Mouse (Mus musculus) adrenal gland, adult 8-10 months (tissue): ENCODE measurements at regions not wholly inside any gene's neighbourhood (a gene's known extent, or its start where the extent isn't known, plus 50 kb on each side); places are given as distances from the start of the nearest gene placed in this dataset.
A peak's percentile ranks its signal among the peaks of the same experiment; 100 is the strongest.

Experiments
- DNase-seq: peaks from one replicate; pipeline ENCODE4 v3.0.0; 2022

GRCm38 (mm10) chr5:75828332-75828731 is 149.9 kb downstream of the Kdr start:
- DNase-seq, result no peak

GRCm38 (mm10) chr5:75826283-75827098 is 151.8 kb downstream of the Kdr start:
- peak; percentile 26 for DNase-seq

GRCm38 (mm10) chr5:75825576-75825975 is 152.7 kb downstream of the Kdr start:
- DNase-seq, result no peak

GRCm38 (mm10) chr5:75824660-75825059 is 153.6 kb downstream of the Kdr start:
- no peak for DNase-seq

GRCm38 (mm10) chr5:75823646-75824045 is 154.6 kb downstream of the Kdr start:
- no peak for DNase-seq

- DNase-seq, result no peak
These were observed 160.9 kb downstream of the Kdr start for GRCm38 (mm10) chr5:75817396-75817795.

GRCm38 (mm10) chr5:75814393-75814984 is 163.8 kb downstream of the Kdr start:
- DNase-seq, result peak; percentile 29

- no peak for DNase-seq
These were observed 165.6 kb downstream of the Kdr start for GRCm38 (mm10) chr5:75812686-75813085.

- DNase-seq, result no peak
These were observed 169.5 kb downstream of the Kdr start for GRCm38 (mm10) chr5:75808551-75809332.

GRCm38 (mm10) chr5:75805011-75805410 is 173.2 kb downstream of the Kdr start:
- DNase-seq, result no peak

GRCm38 (mm10) chr5:75804340-75804739 is 173.9 kb downstream of the Kdr start:
- DNase-seq, result no peak

- no peak for DNase-seq
These were observed 175.2 kb downstream of the Kdr start for GRCm38 (mm10) chr5:75803012-75803411.

GRCm38 (mm10) chr5:75800040-75800989 is 177.9 kb downstream of the Kdr start:
- no peak for DNase-seq

- DNase-seq, result no peak
These were observed 178.6 kb downstream of the Kdr start for GRCm38 (mm10) chr5:75799627-75800026.

GRCm38 (mm10) chr5:75793184-75793583 is 185.1 kb downstream of the Kdr start:
- DNase-seq, result no peak

GRCm38 (mm10) chr5:75791738-75792137 is 186.5 kb downstream of the Kdr start:
- DNase-seq, result no peak

- DNase-seq, result no peak
These were observed 190.2 kb downstream of the Kdr start for GRCm38 (mm10) chr5:75788087-75788486.

GRCm38 (mm10) chr5:75786196-75786595 is 192.1 kb downstream of the Kdr start:
- no peak for DNase-seq

GRCm38 (mm10) chr5:75784998-75785593 is 193.2 kb downstream of the Kdr start:
- DNase-seq, result no peak

- no peak for DNase-seq
These were observed 195.9 kb downstream of the Kit start for GRCm38 (mm10) chr5:75770592-75770991.

- no peak for DNase-seq
These were observed 192.5 kb downstream of the Kit start for GRCm38 (mm10) chr5:75767213-75767612.

- no peak for DNase-seq
These were observed 187.7 kb downstream of the Kit start for GRCm38 (mm10) chr5:75762374-75762773.
